Comparison of ENCODE assay signal across 19 mouse cellular contexts in the genomic region with DNA sequence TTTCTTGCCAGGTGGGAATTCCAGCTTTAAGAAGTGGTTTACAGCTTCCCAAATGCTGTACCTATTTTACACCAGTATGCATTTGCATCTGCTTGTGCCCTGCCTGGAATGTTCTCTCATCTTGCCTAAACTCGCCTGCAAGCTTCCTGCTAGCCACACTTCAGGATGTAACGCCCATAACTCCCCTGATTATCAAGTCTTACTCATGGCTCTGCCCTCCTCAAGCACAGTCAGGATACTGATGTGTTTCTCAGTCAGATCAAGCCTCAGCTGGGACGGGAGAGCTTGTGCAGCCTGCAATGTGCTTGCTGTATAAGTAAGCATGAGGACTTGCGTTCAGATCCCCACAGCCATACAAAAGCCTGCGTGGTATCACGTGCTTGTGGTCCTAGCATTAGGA.
"Had no signal": no experiment of that assay in that cellular context is flagged by ENCODE, and none has a peak within 500 bp of the region (broad histone marks: within the 10 kb centered on the region; RNA-seq: fewer than 3 reads in every experiment).

No protein-coding gene starts in this region.

- H3K9ac ChIP-seq: lung, embryonic 14.5 days; midbrain, embryonic 12.5 days; neural tube, embryonic 13.5 days; neural tube, embryonic 15.5 days had no signal

- H3K27me3 ChIP-seq: midbrain, embryonic 12.5 days; neural tube, embryonic 13.5 days; neural tube, embryonic 15.5 days had no signal

- DNase-seq: lung, adult 18-20 months; lung, embryonic 14.5 days; lung, postnatal 10 days; lung, postnatal 4 days; midbrain, embryonic 14.5 days; retina, postnatal 1 day; right cerebral cortex, adult 18-20 months; right cerebral cortex, postnatal 25 days; right cerebral cortex, postnatal 4 days; spleen, adult 18-20 months; thymus, adult 18-20 months; thymus, postnatal 14 days; thymus, postnatal 36 days had no signal

- H3K36me3 ChIP-seq: midbrain, embryonic 10.5 days; midbrain, embryonic 12.5 days; neural tube, embryonic 13.5 days; neural tube, embryonic 15.5 days had no signal

- H3K4me2 ChIP-seq: lung, embryonic 14.5 days; midbrain, embryonic 12.5 days; neural tube, embryonic 13.5 days; neural tube, embryonic 15.5 days had no signal

- H3K9me3 ChIP-seq: midbrain, embryonic 10.5 days; midbrain, embryonic 12.5 days; neural tube, embryonic 13.5 days; neural tube, embryonic 15.5 days had no signal

- H3K27ac ChIP-seq: midbrain, embryonic 10.5 days; midbrain, embryonic 12.5 days; neural tube, embryonic 13.5 days; neural tube, embryonic 15.5 days had no signal

- ATAC-seq: midbrain, embryonic 16.5 days had no signal

- H3K4me1 ChIP-seq: midbrain, embryonic 10.5 days; midbrain, embryonic 12.5 days; neural tube, embryonic 13.5 days; neural tube, embryonic 15.5 days had no signal

- H3K4me3 ChIP-seq: midbrain, embryonic 10.5 days; midbrain, embryonic 12.5 days; myocyte; neural tube, embryonic 13.5 days; neural tube, embryonic 15.5 days had no signal
